Comparison of ENCODE assay signal across 8 mouse cellular contexts in the genomic region with DNA sequence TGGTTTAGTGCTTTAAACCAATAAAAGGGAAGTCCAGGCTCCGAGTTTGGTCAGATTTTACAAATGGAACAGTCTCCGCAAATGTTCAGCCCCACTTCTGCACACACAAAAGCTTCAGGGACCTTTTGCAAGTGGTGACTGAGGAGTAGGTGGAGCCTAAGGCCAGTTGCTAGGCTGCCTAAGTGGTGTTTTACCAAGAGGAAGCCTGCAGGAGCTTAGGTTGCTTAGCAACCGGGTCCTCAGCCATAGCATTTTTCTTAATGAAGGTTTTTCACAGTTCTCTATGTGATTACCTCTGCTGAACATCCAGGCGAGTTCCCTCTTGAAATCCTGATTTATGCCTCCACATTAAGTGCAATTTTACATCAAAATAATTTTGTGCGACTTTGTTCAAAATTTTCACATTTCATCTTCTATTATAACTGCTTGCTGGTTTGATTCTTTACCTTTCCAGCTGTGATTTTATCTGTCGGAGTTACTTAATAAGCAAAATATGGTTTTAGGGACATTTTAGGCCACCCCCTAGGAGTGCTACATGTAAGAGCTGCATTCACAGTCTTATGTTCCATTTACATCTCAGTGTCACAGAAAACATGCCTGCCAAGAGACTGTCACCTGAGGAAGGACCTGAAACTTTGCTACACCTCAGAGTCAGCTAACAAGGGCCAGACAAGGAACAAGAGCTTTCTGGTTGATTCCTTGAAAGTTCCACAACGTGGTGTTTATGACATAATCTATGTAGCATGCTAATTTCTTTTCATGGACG.
DNase-seq lines count a peak whose midpoint lies in the region; ATAC-seq lines count a peak whose summit lies in the region.

No protein-coding gene starts in this region.

- ATAC-seq in inflammation-experienced regulatory T-cells, adult 6 months = no peak

- H3K4me3 ChIP-seq in embryonic facial prominence, embryonic 10.5 days = no peak overlapping the region
- 0 out of 2 replicates have a peak overlapping the region, but pooled peaks have one; percentile 5 for H3K4me3 ChIP-seq in midbrain, embryonic 10.5 days

- H3K4me1 ChIP-seq in embryonic facial prominence, embryonic 10.5 days = peaks cover 9% of the 10 kb centered on the region
- peaks cover 33% of the 10 kb centered on the region for H3K4me1 ChIP-seq in midbrain, embryonic 10.5 days

- H3K36me3 ChIP-seq in embryonic facial prominence, embryonic 10.5 days (replicated peaks) = no peaks in the 10 kb centered on the region
- H3K36me3 ChIP-seq in midbrain, embryonic 10.5 days = no peaks in the 10 kb centered on the region

- H3K27ac ChIP-seq in embryonic facial prominence, embryonic 10.5 days (replicated peaks) = peak overlapping the region; percentile 35
- H3K27ac ChIP-seq in midbrain, embryonic 10.5 days (replicated peaks) = peak overlapping the region; percentile 77

- no peaks in the 10 kb centered on the region for H3K9me3 ChIP-seq in embryonic facial prominence, embryonic 10.5 days
- no peaks in the 10 kb centered on the region for H3K9me3 ChIP-seq in midbrain, embryonic 10.5 days (replicated peaks)

- H3K27me3 ChIP-seq in embryonic facial prominence, embryonic 10.5 days (replicated peaks; ENCODE audit: low read depth, poor library complexity, severe bottlenecking) = no peaks in the 10 kb centered on the region
- H3K27me3 ChIP-seq in midbrain, embryonic 10.5 days (ENCODE audit: low read depth, poor library complexity, severe bottlenecking) = no peaks in the 10 kb centered on the region

- WGBS in embryonic facial prominence, embryonic 10.5 days = 39% methylated on average over 8 of the region's 8 CpGs
- 23% methylated on average over 8 of the region's 8 CpGs for WGBS in midbrain, embryonic 10.5 days

- peak; percentile 4 to 24 for DNase-seq in cerebellum, postnatal 14 days
- DNase-seq in cerebellum, adult 9-11 months = no peak
- DNase-seq in embryonic facial prominence, embryonic 10.5 days (ENCODE audit: low spot score) = peak; percentile 66
- DNase-seq in hindlimb bud, embryonic 11.5 days (ENCODE audit: extremely low spot score, low read depth, low spot score) = peak; percentile 42
- peak; percentile 81 for DNase-seq in midbrain, embryonic 10.5 days (ENCODE audit: low spot score)
- no peak for DNase-seq in heart, adult 9 months (ENCODE audit: low spot score in 2 of 2)
- DNase-seq in urinary bladder, postnatal 10 days (ENCODE audit: low spot score) = no peak

Comparison
In these comparisons a context has a peak if more than half of its experiments do, and no peak if none do; other contexts are left out.
1. DNase-seq: peak in cerebellum, postnatal 14 days (2 of 2), embryonic facial prominence, embryonic 10.5 days (single experiment), hindlimb bud, embryonic 11.5 days (single experiment) and midbrain, embryonic 10.5 days (single experiment); none in cerebellum, adult 9-11 months (single experiment), heart, adult 9 months (0 of 2) and urinary bladder, postnatal 10 days (single experiment).